Mouse (Mus musculus): ENCODE results near the gene Icam5.
A peak's percentile ranks its signal among the peaks of the same experiment; 100 is the strongest.
"Not testable (repeated sequence)": the region's sequence is repeated elsewhere in the genome, so short reads cannot be mapped to it uniquely, and the experiment has no call there.

Icam5 gene

DNA sequence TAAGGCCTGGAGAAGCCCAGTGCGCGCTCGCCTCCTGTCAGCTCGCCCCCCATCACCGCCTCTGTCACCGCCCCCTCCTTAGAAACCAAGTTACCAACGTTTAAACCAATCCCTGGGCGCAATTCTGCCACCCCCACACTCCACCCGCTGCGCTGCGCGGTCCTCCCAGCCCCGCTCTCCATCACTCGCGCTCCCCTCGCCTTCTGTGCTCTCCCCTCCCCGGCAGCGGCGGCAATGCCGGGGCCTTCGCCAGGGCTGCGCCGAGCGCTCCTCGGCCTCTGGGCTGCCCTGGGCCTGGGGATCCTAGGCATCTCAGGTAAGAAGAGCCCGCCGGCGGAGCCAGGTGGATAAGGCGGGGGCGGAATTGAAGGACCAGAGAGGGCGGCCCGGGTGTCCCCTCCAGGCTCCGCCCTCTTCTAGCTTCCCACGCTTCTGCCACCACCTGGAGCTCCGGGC, at the start of gene Icam5:
TSS of gene Icam5 (plus strand) at position 178 of the 456 bp plus-strand sequence.
- peak; percentile 43 for DNase-seq

GRCm38 (mm10) chr9:20982171-20982570, 49.7 kb upstream of the Icam5 start:
- DNase-seq, result no peak

DNA sequence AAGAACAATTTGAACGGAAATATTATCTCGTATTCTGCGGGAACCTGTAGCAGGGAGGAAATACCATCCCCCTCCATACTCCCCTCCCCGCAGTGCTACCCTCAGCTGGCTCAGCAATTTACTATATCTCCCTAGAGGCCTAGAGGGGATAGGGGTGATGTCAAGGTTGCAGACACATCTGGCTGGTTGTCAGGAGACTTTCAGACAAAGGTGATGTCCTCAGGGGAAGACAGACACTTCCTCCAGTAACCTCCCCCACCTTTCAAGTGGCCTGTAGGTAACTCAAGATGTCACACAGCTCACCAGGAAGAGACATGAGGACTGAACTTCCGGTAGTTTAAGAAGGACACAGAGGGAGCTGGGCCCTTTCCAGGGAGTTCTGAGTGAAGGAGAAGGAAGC, 48.7 kb upstream of the Icam5 start:
- peak; percentile 54 for DNase-seq

- no peak for DNase-seq
Observed at GRCm38 (mm10) chr9:20986952-20987686, 44.8 kb upstream of the Icam5 start.

DNA sequence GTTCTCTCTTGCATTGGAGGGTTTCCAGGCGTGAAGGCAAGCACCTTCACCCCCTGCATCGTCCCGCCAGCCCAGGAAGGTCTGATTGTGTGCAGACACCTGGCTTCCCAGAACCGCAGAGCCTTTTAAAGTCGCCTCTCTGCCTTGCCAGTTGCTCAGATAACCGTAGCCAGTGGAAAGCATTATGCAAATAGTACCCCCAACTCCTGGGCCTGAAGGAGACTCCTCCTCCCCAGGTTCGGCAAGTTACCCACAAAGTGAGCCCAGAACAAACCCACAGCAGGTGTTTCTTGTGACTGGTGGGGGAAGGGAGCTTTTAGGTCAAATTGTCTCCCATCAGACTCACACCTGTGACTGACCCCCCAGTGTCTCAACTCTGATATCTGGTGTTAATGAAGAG, 43.9 kb upstream of the Icam5 start:
- peak; percentile 44 for DNase-seq

DNA sequence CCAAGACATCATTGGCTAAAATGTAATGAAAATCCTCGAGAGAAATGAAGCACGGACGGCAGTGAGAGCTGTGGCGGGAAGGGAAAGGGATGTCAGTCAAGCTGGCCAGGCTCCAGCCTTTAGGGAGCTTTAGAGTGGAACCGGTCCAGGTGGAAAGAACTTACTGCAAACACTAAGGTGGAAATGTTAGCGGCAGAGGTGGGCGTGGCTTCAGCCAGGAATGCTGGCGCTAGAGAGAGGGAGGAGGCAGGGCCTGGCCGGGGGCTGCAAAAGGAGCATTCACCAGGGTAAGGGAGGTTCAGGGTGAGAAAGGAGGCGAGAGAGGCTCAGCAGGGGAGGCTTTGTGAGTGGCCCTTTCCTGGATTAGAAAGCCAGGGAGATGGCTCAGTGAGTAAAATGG, 41.0 kb upstream of the Icam5 start:
- peak; percentile 31 for DNase-seq

DNA sequence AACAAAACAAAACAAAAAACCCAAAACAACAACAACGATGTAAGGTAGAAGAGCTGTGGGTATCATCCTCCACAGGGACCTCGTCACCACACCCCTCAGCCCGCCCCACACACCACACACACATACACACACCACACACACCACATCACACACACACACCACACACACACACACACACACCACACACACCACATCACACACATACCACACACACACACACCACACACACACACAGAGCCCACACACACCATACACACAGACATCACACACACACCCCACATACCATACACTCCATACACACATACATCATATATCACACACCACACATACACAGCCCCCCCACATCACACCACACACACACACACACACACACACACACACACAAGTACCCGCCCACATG, 40.3 kb upstream of the Icam5 start:
- DNase-seq, result no peak

- no peak for DNase-seq
Observed at GRCm38 (mm10) chr9:20993165-20993898, 38.5 kb upstream of the Icam5 start.

GRCm38 (mm10) chr9:20995069-20995468, 36.8 kb upstream of the Icam5 start:
- DNase-seq, result no peak

DNA sequence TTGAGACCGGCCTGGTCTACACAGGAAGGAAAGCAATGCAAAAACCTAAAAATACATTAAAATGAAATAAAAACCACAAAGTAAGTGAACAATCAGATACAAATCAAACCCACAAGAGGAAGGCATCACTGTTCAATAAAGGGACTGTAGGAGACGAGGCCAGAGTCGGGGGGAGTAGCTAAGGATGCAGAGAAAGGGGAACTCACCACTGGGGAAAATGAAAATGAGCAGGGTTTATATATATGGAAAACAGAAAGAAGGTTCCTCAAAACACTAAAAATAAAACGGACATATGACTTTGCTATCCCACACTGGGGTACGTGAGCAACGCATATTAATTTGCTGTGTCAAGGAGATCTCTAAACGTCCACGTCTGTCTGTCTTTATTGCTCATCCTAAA, 34.8 kb upstream of the Icam5 start:
- no peak for DNase-seq

DNA sequence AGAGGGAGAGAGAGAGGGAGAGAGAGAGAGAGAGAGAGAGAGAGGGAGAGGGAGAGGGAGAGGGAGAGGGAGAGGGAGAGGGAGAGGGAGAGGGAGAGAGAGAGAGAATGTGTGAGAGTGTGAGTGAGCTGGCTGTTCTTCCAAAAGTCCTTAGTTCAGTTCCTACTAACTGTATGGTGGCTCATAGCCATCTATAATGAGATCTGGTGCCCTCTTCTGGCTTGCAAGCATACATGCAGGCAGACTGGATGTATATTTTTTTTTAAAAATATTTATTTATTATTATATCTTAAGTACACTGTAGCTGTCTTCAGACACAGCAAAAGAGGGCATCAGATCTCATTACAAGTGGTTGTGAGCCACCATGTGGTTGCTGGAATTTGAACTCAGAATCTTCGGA, 33.5 kb upstream of the Icam5 start:
- DNase-seq, result peak; percentile 28

DNA sequence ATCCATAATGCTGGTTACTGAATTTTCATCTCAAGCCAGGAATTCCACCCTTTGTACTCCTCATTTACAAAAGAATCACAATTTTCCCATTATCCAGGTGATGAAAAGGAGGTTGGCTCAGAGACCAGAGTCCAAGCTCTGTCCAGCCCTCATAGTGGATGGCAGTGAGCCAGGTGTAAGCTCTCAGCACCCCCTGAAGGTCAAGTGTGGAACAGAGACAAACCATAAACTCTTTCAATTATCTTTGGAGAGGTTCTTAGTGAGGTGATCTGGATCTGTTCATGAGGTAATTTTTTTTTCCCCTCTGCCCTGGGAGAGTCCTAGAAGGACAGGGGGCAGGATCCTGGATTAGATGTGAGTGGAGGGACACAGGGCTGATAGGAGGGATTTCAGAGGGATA, 31.1 kb upstream of the Icam5 start:
- no peak for DNase-seq

GRCm38 (mm10) chr9:21001651-21002200, 30.1 kb upstream of the Icam5 start:
- DNase-seq, result no peak

- DNase-seq, result no peak
Observed at GRCm38 (mm10) chr9:21002270-21002626, 29.6 kb upstream of the Icam5 start.

GRCm38 (mm10) chr9:21002627-21003551, 29.0 kb upstream of the Icam5 start, which contains the start of gene Mrpl4:
TSS of gene Mrpl4 (plus strand) at chr9:21002738.
- peak; percentile 88 for DNase-seq

DNA sequence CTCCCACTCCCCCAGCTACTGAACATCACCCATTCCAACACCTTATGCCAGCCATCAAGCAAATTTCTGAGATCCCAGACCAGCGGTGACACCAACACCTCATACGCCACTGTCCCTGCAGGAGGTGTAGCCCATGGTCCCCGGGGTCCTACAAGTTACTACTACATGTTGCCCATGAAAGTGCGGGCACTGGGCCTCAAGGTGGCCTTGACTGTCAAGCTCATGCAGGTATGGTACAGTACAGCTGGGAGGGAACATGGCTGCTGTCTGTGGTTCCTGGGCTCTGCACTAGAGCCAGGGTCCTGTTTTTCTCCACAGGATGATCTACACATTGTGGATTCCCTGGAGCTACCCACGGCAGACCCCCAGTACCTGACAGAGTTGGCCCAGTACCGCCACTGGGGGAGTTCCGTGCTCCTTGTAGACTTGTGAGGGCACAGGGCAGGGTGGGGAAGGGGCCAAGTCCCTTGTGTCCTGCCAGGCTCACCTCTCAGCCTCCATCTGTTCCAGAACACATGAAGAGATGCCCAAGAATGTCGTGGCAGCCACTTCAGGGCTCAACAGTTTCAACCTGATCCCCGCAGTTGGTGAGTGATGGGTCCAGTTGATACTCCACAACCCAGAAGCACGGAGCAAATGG, 24.4 kb upstream of the Icam5 start:
- DNase-seq, result no peak

DNA sequence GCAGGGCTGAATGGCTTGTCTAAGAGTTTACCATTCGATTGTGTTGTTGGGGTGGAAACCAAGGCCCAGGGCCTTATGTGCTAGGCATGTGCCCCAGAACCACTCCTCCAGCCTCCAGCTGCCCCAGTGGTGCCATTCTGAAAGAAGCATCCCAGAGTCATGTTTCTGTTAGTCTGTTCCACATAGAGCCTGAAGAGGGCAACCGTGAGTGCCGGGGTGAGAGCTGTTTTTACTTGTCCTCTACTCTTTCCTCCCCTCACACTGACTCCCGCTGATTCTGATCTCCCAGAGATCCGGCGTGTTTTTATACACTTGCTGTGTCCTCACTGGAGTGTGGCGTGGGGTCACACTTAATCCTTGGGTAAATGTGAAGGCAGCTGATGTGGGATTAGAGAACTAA, 23.9 kb upstream of the Icam5 start:
- no peak for DNase-seq

- DNase-seq, result no peak
Observed at GRCm38 (mm10) chr9:21010362-21010761, 21.5 kb upstream of the Icam5 start.

GRCm38 (mm10) chr9:21010939-21011541, 20.8 kb upstream of the Icam5 start:
- DNase-seq, result not testable (repeated sequence)

DNA sequence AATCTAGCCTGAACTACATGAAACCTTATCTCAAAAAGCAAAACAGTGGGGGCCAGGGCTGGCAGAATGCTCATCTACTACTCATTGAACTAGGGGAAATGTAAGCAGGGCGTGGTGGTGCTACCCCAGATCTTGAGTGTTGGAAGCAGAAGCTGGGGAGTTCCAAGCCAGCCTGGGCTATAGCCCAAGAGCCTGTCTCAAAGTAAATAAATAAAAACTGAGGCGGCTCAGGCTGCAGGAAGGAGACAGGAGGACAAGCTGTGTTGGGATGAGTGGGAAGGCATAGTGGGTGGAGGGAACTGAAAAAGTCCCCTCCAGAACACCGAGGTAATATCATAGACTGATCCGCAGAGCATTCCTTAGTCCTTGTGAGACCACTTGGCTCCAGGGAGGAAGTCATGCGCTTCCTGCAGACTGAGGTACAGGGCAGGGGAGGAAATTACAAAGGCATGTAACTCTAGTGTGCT, 20.0 kb upstream of the Icam5 start:
- no peak for DNase-seq

GRCm38 (mm10) chr9:21012368-21012767, 19.5 kb upstream of the Icam5 start:
- no peak for DNase-seq
